Mouse (Mus musculus) heart, adult 2 months (tissue): ENCODE measurements at regions not wholly inside any gene's neighbourhood (a gene's known extent, or its start where the extent isn't known, plus 50 kb on each side); places are given as distances from the start of the nearest gene placed in this dataset.

Source experiments
- CTCF ChIP-seq: fragments of 200-600 bp; IDR thresholded peaks from 2 replicates; pipeline ENCODE4 v1.8.1; 2022; ENCODE audit warnings: antibody characterized with exemption, mild to moderate bottlenecking, moderate library complexity
- POLR2A ChIP-seq: fragments of 200-500 bp; IDR thresholded peaks from 2 replicates; pipeline ENCODE4 v1.6.1; 2011; ENCODE audit warnings: mild to moderate bottlenecking, low read depth, low read length, control low read depth; ENCODE audit not compliant: insufficient read depth

DNA sequence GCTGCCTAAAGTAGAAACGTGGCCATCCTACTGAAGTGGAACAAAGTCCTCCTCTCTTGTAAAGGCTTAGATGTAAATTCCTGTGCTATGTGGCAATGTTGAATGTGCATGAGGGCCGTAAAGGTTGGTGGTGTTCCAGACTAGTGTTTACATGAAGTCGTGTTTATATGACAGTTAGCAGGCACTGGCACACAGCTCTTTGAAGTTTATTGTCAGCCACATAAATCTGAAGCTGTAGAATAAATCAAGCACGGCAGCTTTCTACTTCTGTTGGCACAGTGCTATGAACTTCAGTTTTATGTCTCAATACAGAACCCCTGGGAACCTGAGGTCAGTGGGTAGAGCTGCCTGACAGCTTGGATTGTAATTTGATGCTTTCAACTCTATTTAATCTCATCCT is 81.1 kb upstream of the Abi3bp start:
- TF ChIP-seq POLR2A (no peak), CTCF (no peak)
